Comparison of ENCODE assay signal across 14 mouse cellular contexts in genomic region chr11:100964180-100964579, GRCm38 (mm10). TPM values are rescaled to one million over a fixed set of nuclear protein-coding genes. Genes with fewer than 3 reads are reported as not detected.
A peak's percentile ranks its signal among the peaks of the same experiment; 100 is the strongest.
DNase-seq lines count a peak whose midpoint lies in the region; ATAC-seq lines count a peak whose summit lies in the region.
"Had no signal": no experiment of that assay in that cellular context is flagged by ENCODE, and none has a peak within 500 bp of the region (broad histone marks: within the 10 kb centered on the region; RNA-seq: fewer than 3 reads in every experiment).

No protein-coding gene starts in this region.

- H3K9ac ChIP-seq in heart, embryonic 13.5 days, result peak overlapping the region; percentile 67
- no peak overlapping the region for H3K9ac ChIP-seq in midbrain, embryonic 11.5 days (ENCODE audit: low read length)
- H3K9ac ChIP-seq in midbrain, embryonic 14.5 days (replicated peaks; ENCODE audit: low read length), result no peak overlapping the region
- H3K9ac ChIP-seq: lung, embryonic 15.5 days had no signal

- DNase-seq in adrenal gland, postnatal 10 days, result peak; percentile 62
- no peak for DNase-seq in adrenal gland, adult 18-20 months (ENCODE audit: low spot score in 2 of 2)
- no peak for DNase-seq in heart, embryonic 10.5 days (ENCODE audit: low spot score)
- DNase-seq in midbrain, embryonic 11.5 days (ENCODE audit: low spot score, missing footprints), result peak; percentile 2
- no peak for DNase-seq in midbrain, embryonic 14.5 days
- no peak for DNase-seq in left cerebral cortex, postnatal 10 days (ENCODE audit: extremely low spot score in 1 of 2, low spot score in 2 of 2)
- DNase-seq in neural tube, embryonic 10.5 days (ENCODE audit: extremely low spot score, low spot score), result no peak
- DNase-seq: cerebellum, adult 8-10 months; thymus, postnatal 36 days had no signal

- H3K27ac ChIP-seq in heart, embryonic 13.5 days (replicated peaks), result peak overlapping the region; percentile 84
- no peak overlapping the region for H3K27ac ChIP-seq in heart, embryonic 10.5 days
- H3K27ac ChIP-seq in midbrain, embryonic 11.5 days (ENCODE audit: low read depth, low read length), result no peak overlapping the region
- no peak overlapping the region for H3K27ac ChIP-seq in midbrain, embryonic 14.5 days (replicated peaks; ENCODE audit: low read depth, low read length)
- H3K27ac ChIP-seq: kidney, postnatal 0 days had no signal

- no peak for ATAC-seq in heart, embryonic 13.5 days (ENCODE audit: extremely low read depth, insufficient number of reproducible peaks, low FRiP score, low TSS enrichment)
- no peak for ATAC-seq in midbrain, embryonic 11.5 days (ENCODE audit: low FRiP score)
- no peak for ATAC-seq in midbrain, embryonic 14.5 days (ENCODE audit: low FRiP score, low TSS enrichment)
- ATAC-seq: forebrain, embryonic 16.5 days; inflammation-experienced regulatory T-cells, adult 6 months had no signal

- 79% methylated on average over 7 of the region's 7 CpGs for WGBS in heart, embryonic 13.5 days
- 84% methylated on average over 7 of the region's 7 CpGs for WGBS in heart, embryonic 10.5 days
- 85% methylated on average over 7 of the region's 7 CpGs for WGBS in midbrain, embryonic 11.5 days
- 87% methylated on average over 7 of the region's 7 CpGs for WGBS in midbrain, embryonic 14.5 days

- intact Hi-C loops in left cerebral cortex, postnatal 10 days (cut with DNase I), result loop anchor here (10.0 kb wide), 1 partner anchor 399 kb away; no protein-coding TSS in a partner anchor

- H3K36me3 ChIP-seq in heart, embryonic 13.5 days, result peaks cover 53% of the 10 kb centered on the region
- peaks cover 38% of the 10 kb centered on the region for H3K36me3 ChIP-seq in heart, embryonic 10.5 days
- H3K36me3 ChIP-seq in midbrain, embryonic 11.5 days (ENCODE audit: control insufficient read depth, insufficient read depth, low read length), result no peaks in the 10 kb centered on the region
- no peaks in the 10 kb centered on the region for H3K36me3 ChIP-seq in midbrain, embryonic 14.5 days (ENCODE audit: control insufficient read depth, insufficient read depth, low read length)

- no peaks in the 10 kb centered on the region for H3K27me3 ChIP-seq in heart, embryonic 13.5 days (replicated peaks)
- H3K27me3 ChIP-seq in heart, embryonic 10.5 days (ENCODE audit: insufficient read depth, poor library complexity, severe bottlenecking), result peaks cover 33% of the 10 kb centered on the region
- peaks cover 17% of the 10 kb centered on the region for H3K27me3 ChIP-seq in midbrain, embryonic 11.5 days (ENCODE audit: control insufficient read depth, insufficient read depth, low read length)
- peaks cover 26% of the 10 kb centered on the region for H3K27me3 ChIP-seq in midbrain, embryonic 14.5 days (ENCODE audit: control insufficient read depth, insufficient read depth, low read length)

- peaks cover 94% of the 10 kb centered on the region for H3K4me1 ChIP-seq in heart, embryonic 13.5 days
- H3K4me1 ChIP-seq in heart, embryonic 10.5 days, result peaks cover 91% of the 10 kb centered on the region
- peaks cover 1% of the 10 kb centered on the region; the same call in 1 of the 2 replicates for H3K4me1 ChIP-seq in midbrain, embryonic 11.5 days (ENCODE audit: control insufficient read depth, insufficient read depth, low read length)
- H3K4me1 ChIP-seq in midbrain, embryonic 14.5 days (ENCODE audit: control insufficient read depth, insufficient read depth, low read length), result no peaks in the 10 kb centered on the region

- no peak overlapping the region for H3K4me2 ChIP-seq in heart, embryonic 13.5 days
- H3K4me2 ChIP-seq in midbrain, embryonic 11.5 days, result no peak overlapping the region
- H3K4me2 ChIP-seq in midbrain, embryonic 14.5 days (ENCODE audit: low read length), result no peak overlapping the region
- H3K4me2 ChIP-seq: lung, embryonic 15.5 days had no signal

- no peaks in the 10 kb centered on the region for H3K9me3 ChIP-seq in heart, embryonic 13.5 days
- no peaks in the 10 kb centered on the region for H3K9me3 ChIP-seq in heart, embryonic 10.5 days
- no peaks in the 10 kb centered on the region for H3K9me3 ChIP-seq in midbrain, embryonic 11.5 days (ENCODE audit: control insufficient read depth, low read length)
- no peaks in the 10 kb centered on the region for H3K9me3 ChIP-seq in midbrain, embryonic 14.5 days (ENCODE audit: control insufficient read depth, low read length)
- H3K9me3 ChIP-seq: lung, embryonic 15.5 days had no signal

- H3K4me3 ChIP-seq in heart, embryonic 13.5 days, result no peak overlapping the region
- no peak overlapping the region for H3K4me3 ChIP-seq in heart, embryonic 10.5 days
- H3K4me3 ChIP-seq in midbrain, embryonic 11.5 days (ENCODE audit: low read depth, low read length), result no peak overlapping the region
- H3K4me3 ChIP-seq in midbrain, embryonic 14.5 days (replicated peaks; ENCODE audit: low read depth, low read length), result no peak overlapping the region
- H3K4me3 ChIP-seq: lung, embryonic 15.5 days had no signal

RNA-seq across cellular contexts. Expression of gene Cavin1, which starts 6.5 kb away (rescaled TPM):
- total RNA-seq in adrenal gland, postnatal 10 days (2021), result 100 to 1,000 TPM; 327 to 368 TPM
- 100 to 1,000 TPM; 296 to 352 TPM for total RNA-seq in adrenal gland, adult 18-20 months (2021)
- polyA plus RNA-seq in heart, embryonic 13.5 days (2015; fragmentation: Nextera tagmentation; extraction: Ambion mirVana), result 348 and 370 TPM in 2 replicates
- 139 and 252 TPM in 2 replicates for polyA plus RNA-seq in heart, embryonic 10.5 days (2016; fragmentation: Nextera tagmentation; extraction: Ambion mirVana)
- polyA plus RNA-seq in midbrain, embryonic 11.5 days (2014; fragmentation: Nextera tagmentation; extraction: Ambion mirVana), result 12.5 and 14.8 TPM in 2 replicates
- polyA plus RNA-seq in midbrain, embryonic 14.5 days (2014; fragmentation: Nextera tagmentation; extraction: Ambion mirVana), result 8.0 and 16.3 TPM in 2 replicates
- total RNA-seq in left cerebral cortex, postnatal 10 days (2021), result 10 to 100 TPM; 17.9 to 20.9 TPM

RNA-seq across cellular contexts. Expression of gene Stat3, which starts 24.8 kb away (rescaled TPM):
- total RNA-seq in adrenal gland, postnatal 10 days (2021), result 10 to 100 TPM; 68.2 to 75.6 TPM
- 100 to 1,000 TPM in 1 of 2 experiments, 10 to 100 TPM in 1; 87.0 to 102 TPM for total RNA-seq in adrenal gland, adult 18-20 months (2021)
- polyA plus RNA-seq in heart, embryonic 13.5 days (2015; fragmentation: Nextera tagmentation; extraction: Ambion mirVana), result 41.8 and 42.9 TPM in 2 replicates
- 33.7 and 41.5 TPM in 2 replicates for polyA plus RNA-seq in heart, embryonic 10.5 days (2016; fragmentation: Nextera tagmentation; extraction: Ambion mirVana)
- 22.8 and 24.0 TPM in 2 replicates for polyA plus RNA-seq in midbrain, embryonic 11.5 days (2014; fragmentation: Nextera tagmentation; extraction: Ambion mirVana)
- 29.6 and 30.6 TPM in 2 replicates for polyA plus RNA-seq in midbrain, embryonic 14.5 days (2014; fragmentation: Nextera tagmentation; extraction: Ambion mirVana)
- total RNA-seq in left cerebral cortex, postnatal 10 days (2021), result 10 to 100 TPM; 32.1 to 36.7 TPM

RNA-seq across cellular contexts. Expression of gene Atp6v0a1, which starts 45.1 kb away (rescaled TPM):
- 10 to 100 TPM; 93.4 to 95.8 TPM for total RNA-seq in adrenal gland, postnatal 10 days (2021)
- total RNA-seq in adrenal gland, adult 18-20 months (2021), result 100 to 1,000 TPM; 120 to 176 TPM
- 54.9 and 58.1 TPM in 2 replicates for polyA plus RNA-seq in heart, embryonic 13.5 days (2015; fragmentation: Nextera tagmentation; extraction: Ambion mirVana)
- polyA plus RNA-seq in heart, embryonic 10.5 days (2016; fragmentation: Nextera tagmentation; extraction: Ambion mirVana), result 54.4 and 66.3 TPM in 2 replicates
- polyA plus RNA-seq in midbrain, embryonic 11.5 days (2014; fragmentation: Nextera tagmentation; extraction: Ambion mirVana), result 42.5 and 45.9 TPM in 2 replicates
- 115 and 119 TPM in 2 replicates for polyA plus RNA-seq in midbrain, embryonic 14.5 days (2014; fragmentation: Nextera tagmentation; extraction: Ambion mirVana)
- 100 to 1,000 TPM; 435 to 454 TPM for total RNA-seq in left cerebral cortex, postnatal 10 days (2021)

Comparison
In these comparisons a context has a peak if more than half of its experiments do, and no peak if none do; other contexts are left out.
1. DNase-seq: peak in adrenal gland, postnatal 10 days (single experiment) and midbrain, embryonic 11.5 days (single experiment); none in adrenal gland, adult 18-20 months (0 of 2), heart, embryonic 10.5 days (single experiment), midbrain, embryonic 14.5 days (single experiment), left cerebral cortex, postnatal 10 days (0 of 2) and neural tube, embryonic 10.5 days (single experiment).